Mouse (Mus musculus) megakaryocyte, embryonic 14.5 days (primary cell): ENCODE data around the gene Fam208b.

Experiments
- FLI1 ChIP-seq: IDR thresholded peaks from 2 replicates; pipeline ENCODE4 v1.6.1; 2012; ENCODE audit warnings: low read length, inconsistent platforms, mixed read lengths
- GATA1 ChIP-seq: IDR thresholded peaks from 3 replicates; pipeline ENCODE4 v1.6.1; 2012; ENCODE audit warnings: mixed read lengths, low read length, inconsistent platforms, borderline replicate concordance

DNA sequence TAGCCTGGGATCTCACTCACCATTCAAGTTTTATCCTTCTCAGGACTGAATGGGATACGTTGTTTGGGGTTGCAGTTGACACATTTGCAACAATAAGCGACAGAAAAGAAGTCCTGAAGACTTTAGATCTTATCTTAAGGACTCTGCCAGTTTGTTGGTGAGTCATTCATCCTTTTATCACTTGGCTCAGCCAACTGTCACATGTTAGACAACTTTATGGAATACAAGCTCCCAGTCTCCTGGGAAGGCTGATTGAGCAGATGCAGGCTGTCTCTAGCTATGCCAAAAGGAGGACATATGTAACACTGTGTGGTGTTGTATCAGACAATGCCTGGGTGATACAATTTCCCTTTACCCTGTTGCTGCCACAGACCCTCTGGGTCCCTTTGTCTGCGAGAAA lies 80.5 kb downstream of the Fam208b start:
- TF ChIP-seq GATA1, result no peak
- TF ChIP-seq FLI1, result no peak
